Mouse (Mus musculus) MEL (cell line): ENCODE measurements around the gene Abhd4. TPM values are rescaled to one million over a fixed set of nuclear protein-coding genes. Genes with fewer than 3 reads are reported as not detected.

Experiments
- DNase-seq: peaks from one replicate; pipeline ENCODE4 v3.0.0; 2011; ENCODE audit warnings: low read depth, low spot score
- H3K27ac ChIP-seq: 2 replicates; pipeline ENCODE4 v1.5.1; 2012; ENCODE audit warnings: low read depth, mild to moderate bottlenecking, control low read depth, low read length, moderate library complexity; ENCODE audit not compliant: control insufficient read depth
- H3K27me3 ChIP-seq, 2 experiments: fragments of 150-350 bp in 1 of 2; sonication (generic) in 1 of 2; 2 replicates each; pipeline ENCODE4 v1.6.1; 2012; ENCODE audit warnings: low read length in 2 of 2, mild to moderate bottlenecking in 2 of 2, improper control_type of control experiment in 1 of 2, moderate library complexity in 1 of 2; ENCODE audit not compliant: insufficient read depth in 2 of 2, control insufficient read depth in 1 of 2
- H3K36me3 ChIP-seq, 2 experiments: 2 replicates each; pipeline ENCODE4 v1.6.1; 2012 to 2014; ENCODE audit warnings: low read length in 2 of 2, improper control_type of control experiment in 1 of 2, inconsistent platforms in 1 of 2, mild to moderate bottlenecking in 1 of 2; ENCODE audit not compliant: insufficient read depth in 2 of 2, control insufficient read depth in 1 of 2
- H3K4me1 ChIP-seq, 2 experiments: fragments of 150-350 bp in 1 of 2; sonication (generic) in 1 of 2; 2 replicates each; pipeline ENCODE4 v1.6.1; 2012; ENCODE audit warnings: low read length in 2 of 2, improper control_type of control experiment in 1 of 2, mild to moderate bottlenecking in 1 of 2; ENCODE audit not compliant: insufficient read depth in 2 of 2, control insufficient read depth in 1 of 2
- H3K4me3 ChIP-seq, 2 experiments: fragments of 150-350 bp in 1 of 2; sonication (generic) in 1 of 2; 2 replicates each; pipeline ENCODE4 v1.5.1; 2012; ENCODE audit warnings: low read depth in 2 of 2, low read length in 2 of 2, mild to moderate bottlenecking in 2 of 2, moderate library complexity in 2 of 2, control low read depth in 1 of 2, improper control_type of control experiment in 1 of 2; ENCODE audit not compliant: control insufficient read depth in 1 of 2, insufficient read depth in 1 of 2
- H3K79me2 ChIP-seq: 2 replicates; pipeline ENCODE4 v1.6.1; 2012; ENCODE audit warnings: mild to moderate bottlenecking, low read length, moderate library complexity; ENCODE audit not compliant: control insufficient read depth, poor library complexity, insufficient read depth
- H3K9ac ChIP-seq: 2 replicates; pipeline ENCODE4 v1.6.1; 2012; ENCODE audit warnings: low read depth, mild to moderate bottlenecking, control low read depth, low read length, moderate library complexity; ENCODE audit not compliant: control insufficient read depth, poor library complexity, severe bottlenecking
- H3K9me3 ChIP-seq: fragments of 150-350 bp; sonication (generic); replicated peaks from 2 replicates; pipeline ENCODE4 v1.6.1; 2012; ENCODE audit warnings: mild to moderate bottlenecking, low read length, improper control_type of control experiment, moderate library complexity; ENCODE audit not compliant: insufficient read depth
- BHLHE40 ChIP-seq: IDR thresholded peaks from 2 replicates; pipeline ENCODE4 v1.6.1; 2012; ENCODE audit warnings: low read depth, mild to moderate bottlenecking, inconsistent platforms, low read length, improper control_type of control experiment, borderline replicate concordance
- E2F4 ChIP-seq: IDR thresholded peaks from 2 replicates; pipeline ENCODE4 v1.6.1; 2011; ENCODE audit warnings: low read depth, low read length, improper control_type of control experiment, borderline replicate concordance
- JUND ChIP-seq: IDR thresholded peaks from 2 replicates; pipeline ENCODE4 v1.6.1; 2011; ENCODE audit warnings: low read depth, mild to moderate bottlenecking, improper control_type of control experiment, low read length
- KAT2A ChIP-seq: conservative IDR thresholded peaks from 2 replicates; pipeline ENCODE4 v1.6.1; 2012; ENCODE audit warnings: low read depth, low read length, improper control_type of control experiment, inconsistent platforms
- NRF1 ChIP-seq: IDR thresholded peaks from 2 replicates; pipeline ENCODE4 v1.6.1; 2014; ENCODE audit warnings: low read depth, mild to moderate bottlenecking, inconsistent platforms, low read length, improper control_type of control experiment, moderate library complexity; ENCODE audit not compliant: poor library complexity, insufficient read depth, severe bottlenecking
- SIN3A ChIP-seq: IDR thresholded peaks from 2 replicates; pipeline ENCODE4 v1.6.1; 2012; ENCODE audit warnings: low read length, improper control_type of control experiment, inconsistent platforms
- SMC3 ChIP-seq: IDR thresholded peaks from 2 replicates; pipeline ENCODE4 v1.6.1; 2011; ENCODE audit warnings: low read depth, low read length, improper control_type of control experiment
- TAL1 ChIP-seq: IDR thresholded peaks from 2 replicates; pipeline ENCODE4 v1.6.1; 2012; ENCODE audit warnings: mild to moderate bottlenecking, inconsistent platforms, low read length, moderate library complexity, mixed read lengths
- TBP ChIP-seq: IDR thresholded peaks from 2 replicates; pipeline ENCODE4 v1.8.0; 2011; ENCODE audit warnings: low read depth, low read length, improper control_type of control experiment
- UBTF ChIP-seq: IDR thresholded peaks from 2 replicates; pipeline ENCODE4 v1.6.1; 2012; ENCODE audit warnings: low read depth, mild to moderate bottlenecking, inconsistent platforms, low read length, improper control_type of control experiment, moderate library complexity, borderline replicate concordance; ENCODE audit not compliant: insufficient read depth
- USF1 ChIP-seq: IDR thresholded peaks from 2 replicates; pipeline ENCODE4 v1.6.1; 2014; ENCODE audit warnings: low read depth, mild to moderate bottlenecking, inconsistent platforms, low read length, improper control_type of control experiment, moderate library complexity
- ZC3H11A ChIP-seq: IDR thresholded peaks from 2 replicates; pipeline ENCODE4 v1.6.1; 2012; ENCODE audit warnings: low read depth, mild to moderate bottlenecking, inconsistent platforms, low read length, improper control_type of control experiment
- ZMIZ1 ChIP-seq: IDR thresholded peaks from 2 replicates; pipeline ENCODE4 v1.6.1; 2012; ENCODE audit warnings: low read depth, mild to moderate bottlenecking, inconsistent platforms, low read length, improper control_type of control experiment, moderate library complexity
- polyA plus RNA-seq, 2 experiments: library from polyadenylated mRNA; stranded (reverse) in 1 of 2; unstranded in 1 of 2; fragments of >175 nt in 1 of 2; fragments of >200 nt in 1 of 2; gene quantifications; 2 replicates each; pipeline versions ENCODE4 v1.2.1 to v1.2.4; 2012; ENCODE audit warnings: low replicate concordance in 2 of 2, low read depth in 1 of 2; ENCODE audit not compliant: insufficient read length in 2 of 2, insufficient read depth in 1 of 2, missing spikeins in 1 of 2
- total RNA-seq: library from RNA; depleted of rRNA; stranded (reverse); fragments of 300-350 nt; gene quantifications from 2 replicates; pipeline ENCODE4 v1.2.3, GENCODE M21; 2012

The Abhd4 gene
- total and polyA plus RNA-seq, 3 experiments: 13.1 to 32.0 TPM; not detected in 1

GRCm38 (mm10) chr14:54234231-54235040, 19.6 kb upstream of the Abhd4 start:
- Histone ChIP-seq H3K4me1 (peaks cover 0 to 5% of the 10 kb centered on the region in 2 experiments; a peak in 2 of 4 replicates), H3K27ac (no peak overlapping the region), H3K9me3 (no peaks in the 10 kb centered on the region), H3K27me3 (no peaks in the 10 kb centered on the region), H3K36me3 (peaks cover 0 to 1% of the 10 kb centered on the region in 2 experiments; a peak in 1 of 4 replicates), H3K9ac (no peak overlapping the region), H3K4me3 (no peak overlapping the region), H3K79me2 (peaks cover 3% of the 10 kb centered on the region; the same call in 1 of the 2 replicates)
- TF ChIP-seq JUND: no peak
- no peak for TF ChIP-seq TAL1
- TF ChIP-seq KAT2A: no peak
- TF ChIP-seq E2F4: no peak
- TF ChIP-seq ZMIZ1: no peak
- TF ChIP-seq SIN3A: no peak
- no peak for TF ChIP-seq BHLHE40
- TF ChIP-seq USF1: no peak
- no peak for TF ChIP-seq NRF1
- TF ChIP-seq TBP: no peak
- DNase-seq: no peak

- no peak for TF ChIP-seq SMC3
- TF ChIP-seq ZC3H11A: no peak
- TF ChIP-seq TBP: no peak
- no peak for TF ChIP-seq UBTF
- peaks cover 5% of the 10 kb centered on the region in 2 experiments; a peak in 3 of 4 replicates for H3K4me1 ChIP-seq
- no peaks in the 10 kb centered on the region for H3K27me3 ChIP-seq
- no peak overlapping the region for H3K27ac ChIP-seq
- DNase-seq: no peak
- no peaks in the 10 kb centered on the region for H3K9me3 ChIP-seq
- H3K4me3 ChIP-seq: no peak overlapping the region
- peaks cover 4% of the 10 kb centered on the region; the same call in 1 of the 2 replicates for H3K79me2 ChIP-seq
- no peak overlapping the region for H3K9ac ChIP-seq
- peaks cover 2 to 4% of the 10 kb centered on the region in 2 experiments; a peak in 2 of 4 replicates for H3K36me3 ChIP-seq
Measured at GRCm38 (mm10) chr14:54235825-54236540, 18.0 kb upstream of the Abhd4 start.
